Mouse (Mus musculus) olfactory bulb, adult 2 months (tissue): Measurements from ENCODE around the gene Srsf3. TPM values are rescaled to one million over a fixed set of nuclear protein-coding genes. Genes with fewer than 3 reads are reported as not detected.
A peak's percentile ranks its signal among the peaks of the same experiment; 100 is the strongest.

ENCODE experiments used
- H3K27ac ChIP-seq: fragments of 200-500 bp; 2 replicates; pipeline ENCODE4 v1.5.1; 2012; ENCODE audit warnings: low read depth, low read length; ENCODE audit not compliant: insufficient read depth
- H3K4me1 ChIP-seq: fragments of 200-500 bp; 2 replicates; pipeline ENCODE4 v1.6.1; 2012; ENCODE audit warnings: low read length; ENCODE audit not compliant: control insufficient read depth, insufficient read depth
- H3K4me3 ChIP-seq: fragments of 200-500 bp; 2 replicates; pipeline ENCODE4 v1.5.1; 2012; ENCODE audit warnings: mild to moderate bottlenecking, low read depth, low read length, moderate library complexity; ENCODE audit not compliant: insufficient read depth
- CTCF ChIP-seq: fragments of 200-500 bp; IDR thresholded peaks from 2 replicates; pipeline ENCODE4 v1.5.1; 2012; ENCODE audit warnings: low read depth, mild to moderate bottlenecking, low read length, moderate library complexity; ENCODE audit not compliant: insufficient read depth
- POLR2A ChIP-seq: fragments of 200-500 bp; IDR thresholded peaks from 2 replicates; pipeline ENCODE4 v1.6.1; 2012; ENCODE audit warnings: mild to moderate bottlenecking, low read depth, low read length, moderate library complexity; ENCODE audit not compliant: insufficient read depth
- WGBS: fragments of 180-500 bp; shearing (Covaris S2); methylation state at CpG from one replicate; pipeline ENCODE4 v1.1.7; 2018; 5-methylcytosine and 5-hydroxymethylcytosine counted together
- polyA plus RNA-seq: library from polyadenylated mRNA; stranded (reverse); fragments of >200 nt; gene quantifications from 2 replicates; pipeline ENCODE4 v1.2.4, GENCODE M21; 2012; ENCODE audit warnings: low replicate concordance; ENCODE audit not compliant: missing spikeins, insufficient read depth, insufficient read length

The Srsf3 gene
- polyA plus RNA-seq, 1 experiment = 350 TPM

- H3K4me1 ChIP-seq = peaks cover 47% of the 10 kb centered on the region
- H3K27ac ChIP-seq = peak overlapping the region; percentile 75
- no peak for TF ChIP-seq POLR2A
- no peak for TF ChIP-seq CTCF
- 18% methylated on average over 8 of the region's 8 CpGs for WGBS
- H3K4me3 ChIP-seq = no peak overlapping the region
Observed at GRCm38 (mm10) chr17:29056699-29057151, 24.3 kb downstream of the Srsf3 start.

GRCm38 (mm10) chr17:29057361-29057890 is 25.0 kb downstream of the Srsf3 start:
- H3K4me1 ChIP-seq = peaks cover 54% of the 10 kb centered on the region
- WGBS = 76% methylated on average over 11 of the region's 11 CpGs
- H3K4me3 ChIP-seq = no peak overlapping the region
- TF ChIP-seq CTCF (no peak), POLR2A (no peak)
- H3K27ac ChIP-seq = peak overlapping the region; percentile 75

- 58% methylated on average over 10 of the region's 10 CpGs for WGBS
- Histone ChIP-seq H3K27ac (0 out of 2 replicates have a peak overlapping the region, but pooled peaks have one; percentile 75), H3K4me1 (peaks cover 58% of the 10 kb centered on the region), H3K4me3 (no peak overlapping the region)
- TF ChIP-seq POLR2A (no peak), CTCF (no peak)
Observed at GRCm38 (mm10) chr17:29057961-29058360, 25.5 kb downstream of the Srsf3 start.

GRCm38 (mm10) chr17:29058487-29058886 is 26.1 kb downstream of the Srsf3 start:
- H3K4me1 ChIP-seq = peaks cover 62% of the 10 kb centered on the region
- no peak overlapping the region for H3K27ac ChIP-seq
- no peak overlapping the region for H3K4me3 ChIP-seq
- TF ChIP-seq POLR2A = no peak
- no peak for TF ChIP-seq CTCF
- WGBS = 49% methylated on average over 8 of the region's 8 CpGs

DNA sequence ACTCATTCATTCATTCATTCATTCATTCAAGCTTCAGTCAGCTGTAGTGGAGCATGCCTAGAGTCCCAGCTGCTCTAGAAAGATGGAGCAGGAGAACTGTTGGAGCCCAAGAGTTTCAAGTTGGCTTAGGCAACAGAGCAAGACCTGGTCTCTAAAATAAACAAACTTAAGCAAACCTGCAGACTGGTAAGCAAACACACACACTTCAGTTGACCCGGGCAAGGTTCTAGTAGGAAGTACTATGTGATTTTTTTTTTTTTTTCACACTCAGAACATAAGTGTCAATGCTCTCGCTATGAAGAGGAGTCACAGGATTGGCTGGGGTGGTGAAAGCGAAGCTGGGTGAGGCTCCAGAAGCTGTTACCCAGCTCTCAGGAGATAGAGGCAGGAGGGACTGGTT is 27.2 kb downstream of the Srsf3 start:
- TF ChIP-seq POLR2A (no peak), CTCF (no peak)
- Histone ChIP-seq H3K4me3 (no peak overlapping the region), H3K27ac (no peak overlapping the region), H3K4me1 (peaks cover 62% of the 10 kb centered on the region)
- WGBS = 91% methylated on average over 3 of the region's 3 CpGs

GRCm38 (mm10) chr17:29060946-29061345 is 28.5 kb downstream of the Srsf3 start:
- Histone ChIP-seq H3K4me3 (no peak overlapping the region), H3K27ac (no peak overlapping the region), H3K4me1 (peaks cover 63% of the 10 kb centered on the region)
- TF ChIP-seq CTCF (no peak), POLR2A (no peak)
- 94% methylated on average over 9 of the region's 9 CpGs for WGBS

- WGBS = 53% methylated on average over 13 of the region's 13 CpGs
- Histone ChIP-seq H3K4me1 (peaks cover 55% of the 10 kb centered on the region), H3K4me3 (no peak overlapping the region), H3K27ac (no peak overlapping the region)
- TF ChIP-seq POLR2A = no peak
- no peak for TF ChIP-seq CTCF
Observed at GRCm38 (mm10) chr17:29062119-29063035, 29.9 kb downstream of the Srsf3 start.

- WGBS = 41% methylated on average over 8 of the region's 8 CpGs
- TF ChIP-seq CTCF = no peak
- 0 out of 2 replicates have a peak overlapping the region, but pooled peaks have one; percentile 43 for H3K27ac ChIP-seq
Observed at GRCm38 (mm10) chr17:29063121-29063987, 30.9 kb downstream of the Srsf3 start.

More at GRCm38 (mm10) chr17:29063121-29063987, 30.9 kb downstream of the Srsf3 start:
- Histone ChIP-seq H3K4me1 (peaks cover 53% of the 10 kb centered on the region), H3K4me3 (no peak overlapping the region)
